Mouse (Mus musculus) CH12.LX (cell line): ENCODE measurements around the gene Tanc2. TPM values are rescaled to one million over a fixed set of nuclear protein-coding genes. Genes with fewer than 3 reads are reported as not detected.

Experiments used
- DNase-seq: peaks from one replicate; pipeline ENCODE4 v3.0.0-alpha.2; 2013; ENCODE audit errors: extremely low read depth
- H3K27ac ChIP-seq: 2 replicates; pipeline ENCODE4 v1.5.1; 2012; ENCODE audit warnings: low read depth, mild to moderate bottlenecking, control low read depth, moderate library complexity; ENCODE audit not compliant: insufficient read depth
- H3K27me3 ChIP-seq: replicated peaks from 2 replicates; pipeline ENCODE3; 2012; ENCODE audit warnings: inconsistent platforms
- H3K36me3 ChIP-seq, 2 experiments: replicated peaks in 1 of 2; 2 replicates each; pipeline versions ENCODE3 to v1.6.1; 2012; ENCODE audit warnings: inconsistent platforms in 1 of 2, low read length in 1 of 2, mild to moderate bottlenecking in 1 of 2, mixed read lengths in 1 of 2, moderate library complexity in 1 of 2; ENCODE audit not compliant: control insufficient read depth in 1 of 2, insufficient read depth in 1 of 2
- H3K4me1 ChIP-seq, 2 experiments: 2 replicates each; pipeline ENCODE4 v1.6.1; 2012; ENCODE audit warnings: inconsistent platforms in 1 of 2, moderate library complexity in 1 of 2; ENCODE audit not compliant: insufficient read depth in 2 of 2, control insufficient read depth in 1 of 2
- H3K4me2 ChIP-seq: 2 replicates; pipeline ENCODE4 v1.6.1; 2012; ENCODE audit warnings: low read depth, mild to moderate bottlenecking, control low read depth; ENCODE audit not compliant: poor library complexity, insufficient read depth, severe bottlenecking
- H3K4me3 ChIP-seq, 3 experiments: fragments of 150-350 bp in 1 of 3; sonication (generic) in 1 of 3; replicated peaks in 1 of 3; 2 replicates each; pipeline versions ENCODE3 to v1.5.1; 2011 to 2012; ENCODE audit warnings: low read depth in 2 of 3, low read length in 2 of 3, mild to moderate bottlenecking in 2 of 3, moderate library complexity in 2 of 3, control low read depth in 1 of 3, improper control_type of control experiment in 1 of 3, inconsistent platforms in 1 of 3, mixed read lengths in 1 of 3; ENCODE audit not compliant: poor library complexity in 1 of 3
- H3K79me2 ChIP-seq: replicated peaks from 2 replicates; pipeline ENCODE4 v1.6.1; 2012; ENCODE audit warnings: mild to moderate bottlenecking, moderate library complexity; ENCODE audit not compliant: control insufficient read depth, poor library complexity, insufficient read depth, severe bottlenecking; ENCODE audit errors: extremely low read depth
- H3K9ac ChIP-seq: 2 replicates; pipeline ENCODE4 v1.6.1; 2012; ENCODE audit warnings: low read depth, mild to moderate bottlenecking, control low read depth, moderate library complexity; ENCODE audit not compliant: insufficient read depth
- H3K9me3 ChIP-seq: replicated peaks from 2 replicates; pipeline ENCODE3; 2012; ENCODE audit warnings: low read length, inconsistent platforms, mixed read lengths
- BHLHE40 ChIP-seq: IDR thresholded peaks from 2 replicates; pipeline ENCODE4 v1.6.1; 2011; ENCODE audit warnings: mild to moderate bottlenecking, low read depth, low read length, improper control_type of control experiment
- CHD1 ChIP-seq: IDR thresholded peaks from 2 replicates; pipeline ENCODE4 v1.6.1; 2012; ENCODE audit warnings: low read depth, low read length, improper control_type of control experiment, inconsistent platforms
- ELF1 ChIP-seq: IDR thresholded peaks from 2 replicates; pipeline ENCODE4 v1.6.1; 2014; ENCODE audit warnings: low read depth, mild to moderate bottlenecking, inconsistent platforms, low read length, improper control_type of control experiment
- EP300 ChIP-seq: IDR thresholded peaks from 2 replicates; pipeline ENCODE4 v1.6.1; 2011; ENCODE audit warnings: low read length, improper control_type of control experiment
- ETS1 ChIP-seq: conservative IDR thresholded peaks from 2 replicates; pipeline ENCODE4 v1.6.1; 2012; ENCODE audit warnings: low read depth, mild to moderate bottlenecking, inconsistent platforms, low read length, improper control_type of control experiment, moderate library complexity
- GABPA ChIP-seq: IDR thresholded peaks from 2 replicates; pipeline ENCODE4 v1.6.1; 2012; ENCODE audit warnings: low read depth, low read length, improper control_type of control experiment, inconsistent platforms; ENCODE audit not compliant: insufficient replicate concordance
- HCFC1 ChIP-seq: IDR thresholded peaks from 2 replicates; pipeline ENCODE4 v1.6.1; 2012; ENCODE audit warnings: low read depth, mild to moderate bottlenecking, inconsistent platforms, low read length, improper control_type of control experiment
- JUN ChIP-seq: IDR thresholded peaks from 2 replicates; pipeline ENCODE4 v1.6.1; 2011; ENCODE audit warnings: low read depth, mild to moderate bottlenecking, low read length, improper control_type of control experiment, moderate library complexity; ENCODE audit not compliant: insufficient read depth
- MAFK ChIP-seq: IDR thresholded peaks from 2 replicates; pipeline ENCODE4 v1.6.1; 2011; ENCODE audit warnings: low read length, improper control_type of control experiment; ENCODE audit not compliant: insufficient replicate concordance
- MAZ ChIP-seq: IDR thresholded peaks from 2 replicates; pipeline ENCODE4 v1.6.1; 2012; ENCODE audit warnings: low read depth, mild to moderate bottlenecking, inconsistent platforms, low read length, improper control_type of control experiment, moderate library complexity
- MEF2A ChIP-seq: IDR thresholded peaks from 2 replicates; pipeline ENCODE4 v1.6.1; 2014; ENCODE audit warnings: low read depth, mild to moderate bottlenecking, inconsistent platforms, low read length, improper control_type of control experiment, borderline replicate concordance
- MXI1 ChIP-seq: IDR thresholded peaks from 2 replicates; pipeline ENCODE4 v1.6.1; 2011; ENCODE audit warnings: mild to moderate bottlenecking, low read depth, low read length, improper control_type of control experiment
- MYC ChIP-seq: IDR thresholded peaks from 2 replicates; pipeline ENCODE4 v1.6.1; 2011; ENCODE audit warnings: low read depth, mild to moderate bottlenecking, improper control_type of control experiment, low read length
- NELFE ChIP-seq: IDR thresholded peaks from 2 replicates; pipeline ENCODE4 v1.6.1; 2011; ENCODE audit warnings: low read depth, low read length, improper control_type of control experiment
- PAX5 ChIP-seq: IDR thresholded peaks from 2 replicates; pipeline ENCODE4 v1.6.1; 2012; ENCODE audit warnings: low read length, inconsistent platforms, mixed read lengths
- POLR2AphosphoS2 ChIP-seq: IDR thresholded peaks from 2 replicates; pipeline ENCODE4 v1.6.1; 2011; ENCODE audit warnings: low read depth, low read length, improper control_type of control experiment
- RCOR1 ChIP-seq: conservative IDR thresholded peaks from 2 replicates; pipeline ENCODE4 v1.6.1; 2012; ENCODE audit warnings: low read depth, mild to moderate bottlenecking, inconsistent platforms, low read length, improper control_type of control experiment
- SIN3A ChIP-seq: IDR thresholded peaks from 2 replicates; pipeline ENCODE4 v1.6.1; 2012; ENCODE audit warnings: low read length, improper control_type of control experiment, inconsistent platforms
- SMC3 ChIP-seq: IDR thresholded peaks from 2 replicates; pipeline ENCODE4 v1.6.1; 2011; ENCODE audit warnings: low read depth, low read length, improper control_type of control experiment
- UBTF ChIP-seq: IDR thresholded peaks from 2 replicates; pipeline ENCODE4 v1.6.1; 2012; ENCODE audit warnings: low read depth, mild to moderate bottlenecking, inconsistent platforms, low read length, improper control_type of control experiment, moderate library complexity
- USF1 ChIP-seq: IDR thresholded peaks from 2 replicates; pipeline ENCODE4 v1.6.1; 2014; ENCODE audit warnings: low read depth, mild to moderate bottlenecking, inconsistent platforms, low read length, improper control_type of control experiment
- ZNF384 ChIP-seq: IDR thresholded peaks from 2 replicates; pipeline ENCODE4 v1.6.1; 2012; ENCODE audit warnings: low read depth, low read length, improper control_type of control experiment, inconsistent platforms
- dilution Hi-C: fragments of 300-500 bp; cut with MboI; formaldehyde crosslinking; loops from 2 replicates; pipeline ENCODE4 v1.14.3; 2020; ENCODE audit warnings: low sequenced_read_pairs; ENCODE audit not compliant: extremely low pct_unique_long_range_greater_than_20kb, extremely low pct_ligation_motif_present
- in situ Hi-C: fragments of 300-500 bp; cut with MboI; formaldehyde crosslinking; loops from 3 replicates; pipeline ENCODE4 v1.14.3; 2019; ENCODE audit warnings: low sequenced_read_pairs, low pct_ligation_motif_present, low pct_unique_long_range_greater_than_20kb, mixed read lengths
- polyA plus RNA-seq: library from polyadenylated mRNA; unstranded; fragments of >175 nt; gene quantifications from 2 replicates; pipeline ENCODE4 v1.2.1, GENCODE M21; 2012; ENCODE audit warnings: low read depth; ENCODE audit not compliant: insufficient read length
- total RNA-seq, 2 experiments: library from RNA; depleted of rRNA; stranded (reverse); fragments of 300-350 nt in 1 of 2; fragments of >200 nt in 1 of 2; gene quantifications; 2 replicates each; pipeline ENCODE4 v1.2.3; 2012 to 2014

Gene Tanc2
- total and polyA plus RNA-seq, 3 experiments = 2.6 to 10.4 (median 3.2) TPM

- H3K36me3 ChIP-seq = no peaks in the 10 kb centered on the region
- no peak overlapping the region for H3K9ac ChIP-seq
- H3K4me1 ChIP-seq = no peaks in the 10 kb centered on the region
- H3K9me3 ChIP-seq = no peaks in the 10 kb centered on the region
- no peak overlapping the region for H3K4me2 ChIP-seq
- peaks cover 94% of the 10 kb centered on the region for H3K27me3 ChIP-seq
- H3K4me3 ChIP-seq = no peak overlapping the region
- TF ChIP-seq JUN (no peak), NELFE (no peak), ELF1 (no peak), MXI1 (no peak), POLR2AphosphoS2 (no peak), ZNF384 (no peak), MAZ (no peak), UBTF (no peak), SMC3 (no peak), CHD1 (no peak), ETS1 (no peak), SIN3A (no peak), GABPA (no peak), MEF2A (no peak), BHLHE40 (no peak), EP300 (no peak), MYC (no peak), PAX5 (no peak)
- H3K27ac ChIP-seq = no peak overlapping the region
- dilution Hi-C loops (no loop called here), in situ Hi-C loops (no loop called here)
- DNase-seq = no peak
- H3K79me2 ChIP-seq = no peaks in the 10 kb centered on the region
Observed at GRCm38 (mm10) chr11:105978232-105978631, 388.4 kb downstream of the Tanc2 start.

DNA sequence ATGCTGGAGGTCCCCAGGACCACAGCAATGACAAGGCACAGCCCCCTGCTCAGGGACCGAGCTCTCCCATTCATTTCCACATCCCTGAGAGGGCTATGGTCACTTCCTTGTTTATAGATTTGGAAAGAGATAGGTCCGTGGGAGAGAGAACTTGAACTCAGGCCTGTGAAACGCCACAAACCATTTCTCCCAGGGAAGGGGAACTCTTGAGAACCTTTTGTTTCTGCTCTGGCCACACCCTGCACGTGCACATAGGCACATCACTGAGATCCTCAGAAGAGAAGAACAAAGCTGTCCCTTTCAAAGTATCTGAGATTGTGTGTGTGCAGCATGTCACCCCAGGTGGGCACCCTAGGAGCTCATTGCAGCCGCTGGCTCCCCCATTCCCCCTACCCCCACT is 388.8 kb downstream of the Tanc2 start:
- no peak overlapping the region for H3K9ac ChIP-seq
- peaks cover 92% of the 10 kb centered on the region for H3K27me3 ChIP-seq
- H3K4me2 ChIP-seq = no peak overlapping the region
- in situ Hi-C loops = no loop called here
- H3K4me3 ChIP-seq = no peak overlapping the region
- TF ChIP-seq HCFC1 = no peak
- no peak for TF ChIP-seq POLR2AphosphoS2
- TF ChIP-seq BHLHE40 = peak; percentile 13; the same call in 1 of the 2 replicates
- TF ChIP-seq MAFK = no peak
- TF ChIP-seq SIN3A = no peak
- TF ChIP-seq CHD1 = no peak
- TF ChIP-seq ZNF384 = no peak
- no peak for TF ChIP-seq RCOR1
- no peak for TF ChIP-seq USF1
- TF ChIP-seq, all 38 proteins: peak for 1
- dilution Hi-C loops = no loop called here
- Histone ChIP-seq H3K4me1 (no peaks in the 10 kb centered on the region), H3K27ac (no peak overlapping the region), H3K9me3 (no peaks in the 10 kb centered on the region), H3K36me3 (no peaks in the 10 kb centered on the region), H3K79me2 (no peaks in the 10 kb centered on the region)
- no peak for DNase-seq

Other genes with a start within 250 kb of the Tanc2 start
- gene March10, start 133.3 kb upstream of the Tanc2 start, total RNA-seq (2012; rRNA removed) = not detected in 2 replicates
- not detected in 2 replicates for gene March10, start 133.3 kb upstream of the Tanc2 start, total RNA-seq (2014; rRNA removed)
- not detected in 2 replicates for gene March10, start 133.3 kb upstream of the Tanc2 start, polyA plus RNA-seq